Mouse (Mus musculus): ENCODE results near the gene Fbxo30.

GRCm38 (mm10) chr10:11281498-11282305 lies 572 bp downstream of the Fbxo30 start:
- TF ChIP-seq CTCF (IDR thresholded peaks at IDR 0.05) (no peak), EP300 (IDR thresholded peaks at IDR 0.05) (no peak)
